Mouse (Mus musculus): ENCODE measurements around the gene Kif1bp.

The Kif1bp gene

DNA sequence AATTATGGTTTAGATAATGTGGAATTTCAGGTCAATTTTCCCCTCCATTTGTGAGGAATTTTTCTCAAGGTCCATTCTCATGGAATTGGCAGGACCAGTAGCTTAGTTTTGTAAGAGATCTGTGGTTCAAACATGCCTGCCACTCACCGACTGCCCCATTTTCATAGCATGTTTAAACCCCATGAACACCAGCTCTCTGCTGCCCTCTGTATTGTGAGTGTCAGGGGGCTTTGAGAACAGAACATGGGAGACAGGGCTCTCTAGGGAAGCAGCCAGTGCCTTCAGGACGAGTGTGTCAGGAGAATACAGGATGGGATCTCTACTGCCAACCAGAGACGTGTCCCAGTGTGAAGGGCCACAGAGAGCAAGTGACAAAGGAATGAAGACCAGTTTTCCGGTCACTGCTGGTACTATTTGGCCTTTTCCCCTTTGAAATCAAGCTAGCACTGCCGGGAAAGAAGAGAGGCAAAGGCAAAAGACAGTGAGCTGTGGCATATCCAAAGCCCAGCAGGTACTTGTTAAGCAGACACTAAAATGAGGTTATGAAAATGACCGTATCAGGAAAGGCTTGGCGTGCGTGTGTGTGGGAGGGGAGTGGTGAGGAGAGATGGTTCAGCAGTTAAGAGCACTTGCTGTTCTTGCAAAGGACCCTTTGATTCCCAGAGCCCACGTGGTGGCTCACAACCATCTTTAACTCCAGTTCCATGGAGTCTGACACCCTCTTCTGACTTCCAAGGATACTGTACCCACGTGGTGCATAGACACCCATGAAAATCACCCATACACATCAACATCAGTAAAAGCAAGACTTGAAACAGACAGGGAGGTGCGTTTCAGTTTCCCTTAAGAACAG is 22.3 kb downstream of the Kif1bp start:
- no peak for DNase-seq (ENCODE audit: low read depth)

DNA sequence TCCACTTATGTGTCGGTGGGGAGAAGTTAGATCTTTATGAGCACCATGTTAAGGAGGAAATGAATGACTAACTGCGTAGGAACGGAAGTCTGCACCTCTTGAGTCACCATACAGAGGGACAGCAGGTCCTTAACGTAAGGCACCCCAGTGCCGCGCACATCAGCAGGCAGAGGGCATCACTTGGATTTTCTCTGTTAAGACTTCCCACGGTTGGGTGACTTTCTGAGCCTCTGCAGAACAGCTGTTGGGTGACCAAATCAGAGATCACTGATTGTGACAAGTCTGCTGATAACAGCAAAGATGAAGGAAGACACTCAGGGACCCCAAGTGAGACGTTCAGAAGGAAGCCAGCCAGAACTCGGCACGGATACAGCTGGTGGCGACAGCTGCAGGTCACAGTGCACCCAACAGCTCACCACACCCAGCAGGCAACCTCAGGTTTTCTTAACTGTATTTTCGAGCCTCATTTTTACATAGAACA is 24.6 kb downstream of the Kif1bp start:
- DNase-seq (ENCODE audit: low read depth): no peak

DNA sequence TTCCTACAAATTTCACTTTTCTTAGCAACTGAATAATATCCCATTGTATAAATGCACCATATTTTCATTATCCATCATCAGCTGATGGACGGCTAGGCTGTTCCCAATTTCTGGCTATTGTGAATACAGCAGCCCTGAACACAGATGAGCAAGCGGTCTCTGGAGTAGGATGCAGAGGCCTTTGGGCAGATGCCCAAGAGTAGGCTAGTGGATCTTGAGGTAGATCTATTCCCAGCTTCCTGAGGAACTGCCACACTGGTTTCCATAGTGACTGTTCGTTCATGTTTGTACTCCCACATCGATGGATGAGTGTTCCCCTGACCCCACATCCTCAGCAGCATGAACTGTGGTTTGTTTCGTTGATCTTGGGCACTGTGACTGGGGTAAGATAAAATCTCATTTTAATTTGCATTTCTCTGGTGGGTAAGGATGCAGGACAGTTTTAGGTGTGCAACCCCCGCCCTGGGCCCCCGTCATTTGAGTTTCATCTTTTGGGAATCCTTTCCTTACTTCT is 27.4 kb downstream of the Kif1bp start:
- DNase-seq (ENCODE audit: low read depth): no peak

DNA sequence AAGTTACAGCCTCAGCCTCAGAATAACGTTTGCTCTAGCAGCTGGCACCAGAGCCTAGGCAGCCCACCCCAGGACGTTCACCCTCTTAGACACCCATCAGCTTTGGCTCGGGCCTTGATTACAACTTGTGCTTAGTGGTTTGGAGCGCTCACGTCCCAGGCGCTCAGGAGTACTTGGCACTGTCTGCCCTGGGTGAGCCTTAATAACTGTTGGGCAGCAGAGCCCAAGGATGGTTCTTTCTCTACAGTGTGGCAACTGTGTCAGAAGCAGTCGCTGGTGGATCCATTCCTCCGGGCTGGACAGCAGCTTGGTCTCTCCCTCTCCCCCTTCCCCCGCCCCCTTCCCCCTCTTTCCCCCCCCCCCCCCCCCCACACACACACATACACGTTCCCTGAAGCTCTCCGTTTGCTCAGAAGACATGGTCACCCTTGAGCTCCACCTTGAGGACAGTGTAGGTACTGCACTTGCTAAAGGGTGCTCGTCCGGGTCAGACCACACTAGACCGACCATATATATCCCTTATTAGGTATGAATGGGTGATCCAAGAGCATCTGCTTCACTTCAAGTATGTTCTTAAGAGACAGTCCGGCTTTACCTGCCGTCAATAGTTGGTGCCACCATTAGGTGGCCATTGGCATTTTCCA is 28.6 kb downstream of the Kif1bp start:
- peak; percentile 83 for DNase-seq (ENCODE audit: low read depth)

DNA sequence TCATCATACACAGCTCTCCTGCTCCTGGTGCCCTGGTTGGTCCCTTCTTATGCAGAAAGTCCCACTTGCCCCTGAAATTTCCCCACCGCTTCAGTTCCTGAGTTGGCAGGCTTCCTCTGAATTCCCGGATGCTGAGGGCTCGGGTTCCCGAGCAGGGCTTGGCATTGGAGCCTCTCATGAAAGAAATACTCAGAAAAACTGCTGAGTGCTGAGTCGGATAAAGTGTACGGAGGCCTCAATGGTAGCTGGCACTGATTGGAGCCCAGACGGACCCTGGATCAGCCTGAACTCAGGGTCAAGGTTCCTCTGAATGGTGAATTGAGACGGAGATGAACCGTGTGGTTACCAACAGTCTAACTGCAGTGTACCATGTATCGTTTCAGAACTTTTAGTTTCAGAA is 31.8 kb downstream of the Kif1bp start:
- no peak for DNase-seq (ENCODE audit: low read depth)

DNA sequence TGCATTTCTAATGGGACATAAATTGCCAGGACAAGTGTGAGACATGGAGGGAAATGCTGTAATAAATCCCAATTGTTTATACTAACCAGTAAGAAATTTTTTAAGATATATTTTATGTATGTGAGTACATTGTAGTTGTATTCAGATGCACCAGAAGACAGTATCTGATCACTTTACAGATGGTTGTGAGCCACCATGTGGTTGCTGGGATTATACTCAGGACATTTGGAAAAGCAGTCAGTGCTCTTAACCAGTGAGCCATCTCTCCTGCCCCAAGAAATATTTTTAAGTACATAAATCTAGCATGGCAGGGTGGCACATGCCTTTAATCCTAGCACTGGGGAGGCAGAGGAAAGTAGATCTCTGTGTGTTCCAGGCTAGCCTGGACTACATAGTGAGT is 32.5 kb downstream of the Kif1bp start:
- DNase-seq (ENCODE audit: low read depth): no peak

DNA sequence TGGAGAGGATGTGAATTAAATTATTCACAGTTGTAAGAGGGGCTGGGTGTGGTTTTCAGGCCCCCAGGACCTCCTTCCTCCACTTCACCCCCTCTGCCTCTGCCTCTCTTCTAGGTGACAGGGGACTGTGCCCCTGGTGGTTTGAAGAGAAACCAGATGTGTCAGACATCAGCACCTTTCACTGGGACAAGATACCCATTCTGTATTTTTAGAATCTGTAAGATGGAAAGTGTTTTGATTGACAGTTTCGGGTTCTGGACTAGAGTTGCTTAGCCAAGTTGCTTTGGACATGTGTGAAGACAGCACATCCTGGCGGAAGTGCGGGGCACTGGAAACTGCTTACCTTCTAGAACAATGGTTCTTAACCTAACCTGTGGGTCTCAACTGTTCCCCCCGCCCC is 33.9 kb downstream of the Kif1bp start:
- DNase-seq (ENCODE audit: low read depth): no peak

DNA sequence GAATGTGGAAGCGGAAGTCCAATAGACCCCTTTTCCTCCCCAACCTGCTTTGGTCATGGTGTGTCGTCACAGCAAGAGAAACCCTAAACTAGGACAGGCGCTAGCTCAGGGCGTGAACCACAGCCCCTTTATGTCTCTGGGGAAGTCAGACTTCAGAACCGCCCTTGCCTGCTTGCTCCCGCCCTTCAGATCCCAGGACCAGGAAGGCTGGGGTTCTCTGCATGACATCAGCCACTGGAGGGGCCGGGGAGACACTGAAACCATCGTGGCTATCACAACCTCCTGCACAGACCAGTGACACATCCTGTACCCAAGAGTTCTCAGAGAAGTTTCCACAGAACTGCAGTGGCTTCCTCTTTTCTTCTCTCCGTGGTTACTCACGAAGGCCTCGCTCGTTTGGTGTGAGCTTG is 34.9 kb downstream of the Kif1bp start:
- DNase-seq (ENCODE audit: low read depth): no peak

DNA sequence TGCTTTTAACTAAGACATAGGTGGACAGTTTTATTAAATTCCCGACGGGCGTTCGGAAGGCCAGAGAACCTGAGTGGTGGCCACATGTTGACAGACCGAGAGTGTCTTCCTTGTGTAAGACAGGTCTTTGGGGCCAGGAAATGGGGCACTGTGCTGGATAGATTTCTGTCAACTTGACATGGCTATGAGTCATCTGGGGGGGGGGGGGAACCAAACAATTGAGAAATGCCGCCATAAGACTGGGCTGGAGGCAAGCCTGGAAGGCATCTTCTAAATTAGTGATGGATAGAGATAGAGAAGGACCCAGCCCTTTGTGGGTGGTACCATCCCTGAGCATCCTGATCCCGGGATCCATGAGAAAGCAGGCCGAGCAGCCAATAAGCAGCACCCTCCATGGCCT is 35.3 kb downstream of the Kif1bp start:
- DNase-seq (ENCODE audit: low read depth): no peak

DNA sequence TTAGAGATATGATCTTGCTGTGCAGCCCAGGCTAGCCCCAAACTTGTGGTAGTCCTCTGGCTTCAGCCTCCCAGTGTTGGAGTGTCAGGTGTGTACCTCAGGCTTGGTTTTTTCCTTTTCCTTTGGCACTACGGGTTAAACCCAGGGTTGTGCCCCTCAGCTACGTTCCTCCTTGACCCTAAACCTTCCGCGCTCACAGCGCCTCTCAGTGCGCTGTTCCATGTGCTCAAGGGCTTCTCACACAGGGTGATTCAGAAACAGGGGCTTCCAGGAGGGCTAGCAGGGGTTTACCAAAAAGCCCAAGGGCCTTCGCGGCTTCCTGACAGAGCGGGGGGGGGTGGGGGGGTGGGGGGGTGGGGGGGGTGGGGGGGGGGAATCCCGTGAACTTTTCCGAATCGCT is 35.8 kb downstream of the Kif1bp start:
- DNase-seq (ENCODE audit: low read depth): no peak

DNA sequence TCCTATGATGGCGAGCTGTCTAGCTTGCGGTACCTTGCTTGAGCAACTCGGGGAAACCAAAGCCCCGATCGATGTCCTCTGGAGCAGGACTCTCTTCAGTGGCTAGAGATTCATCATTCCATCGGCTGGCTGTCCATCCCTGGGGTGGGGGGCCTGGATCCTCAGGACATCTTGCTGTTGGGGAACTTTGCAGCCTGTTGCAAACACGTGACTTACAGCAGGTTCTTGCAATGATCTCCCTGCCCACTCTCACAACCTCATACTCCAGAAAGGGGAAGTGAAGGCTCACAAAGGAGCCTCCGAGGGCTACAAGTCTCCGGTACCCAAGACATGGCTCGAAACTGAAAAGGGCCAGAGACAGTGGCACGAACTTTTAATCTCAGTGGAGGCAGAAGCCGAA is 36.8 kb downstream of the Kif1bp start:
- no peak for DNase-seq (ENCODE audit: low read depth)

DNA sequence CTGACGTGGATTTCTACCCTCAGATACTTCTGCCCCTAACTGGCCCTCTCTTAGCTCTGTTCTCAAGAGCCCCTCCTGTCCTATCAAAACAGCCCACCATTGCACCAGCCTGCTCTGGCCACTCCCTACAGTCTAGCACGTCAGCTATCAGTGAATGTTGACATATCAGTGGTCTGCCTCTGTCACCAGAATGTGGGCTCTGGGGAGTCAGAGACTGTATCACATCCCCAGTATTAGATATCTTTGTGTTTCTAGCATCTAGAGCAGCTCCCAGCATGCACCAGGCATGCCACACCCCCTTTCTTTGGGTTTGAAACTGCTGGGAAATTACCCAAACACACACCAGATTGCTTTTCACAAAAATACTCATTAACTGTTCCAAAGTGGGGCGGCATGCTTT is 37.5 kb downstream of the Kif1bp start:
- peak; percentile 44 for DNase-seq (ENCODE audit: low read depth)

DNA sequence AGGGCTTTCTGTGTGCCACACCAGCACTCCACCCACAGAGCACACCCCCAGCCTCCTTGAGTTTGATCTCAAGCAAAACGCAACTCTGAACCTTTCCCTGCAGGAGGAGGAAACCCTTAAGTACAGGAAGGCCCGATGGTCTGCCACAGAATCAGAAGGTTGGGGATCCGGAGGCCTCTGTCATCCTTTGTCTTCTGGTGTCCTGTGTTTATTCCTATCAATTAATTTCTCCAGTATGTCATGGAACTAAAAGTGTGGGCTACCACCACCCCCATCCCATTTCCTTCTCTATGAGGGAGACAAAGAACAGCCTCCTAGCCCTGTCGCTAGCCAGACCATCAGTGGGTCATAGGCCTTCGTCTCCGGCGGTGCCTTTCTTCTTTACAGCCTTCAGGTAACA is 43.7 kb downstream of the Kif1bp start:
- no peak for DNase-seq (ENCODE audit: low read depth)

DNA sequence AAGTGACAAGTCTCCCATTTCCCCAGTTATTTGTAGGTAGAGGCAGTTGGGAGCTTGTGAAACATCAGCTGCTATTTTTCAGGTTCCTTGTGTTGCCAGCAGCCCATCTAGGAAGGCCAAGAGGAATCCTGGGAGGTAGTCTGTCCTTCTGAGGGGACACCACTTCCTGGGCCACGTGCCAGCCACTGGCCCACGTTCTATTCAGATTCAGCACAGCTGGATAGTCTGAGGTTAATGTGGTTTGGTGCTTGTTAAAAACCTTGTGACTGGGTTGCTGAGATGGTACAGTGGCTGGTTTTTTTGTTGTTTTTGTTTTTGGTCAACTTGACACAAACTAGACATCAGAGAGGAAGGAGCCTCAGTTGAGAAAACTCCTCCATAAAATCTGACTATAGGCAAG is 45.4 kb downstream of the Kif1bp start:
- DNase-seq (ENCODE audit: low read depth): no peak

DNA sequence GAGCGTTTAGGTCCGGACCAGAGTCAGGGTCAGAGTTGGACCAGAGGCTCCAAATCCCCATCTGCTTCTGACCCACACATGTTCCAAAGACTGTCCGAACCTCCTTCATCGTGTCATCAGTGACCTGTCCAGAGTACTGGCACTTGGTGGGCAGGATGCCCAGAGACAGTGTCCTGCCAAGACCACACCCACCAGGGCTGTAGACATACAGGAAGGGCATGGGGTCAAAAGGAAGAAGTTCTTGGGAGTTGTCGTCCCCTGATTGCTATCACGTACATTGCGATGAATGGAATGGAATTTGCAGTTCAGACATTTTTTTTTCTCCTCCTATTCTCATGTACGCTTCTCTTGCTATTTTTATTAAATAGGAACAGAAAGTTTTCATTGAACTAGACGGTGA is 48.1 kb downstream of the Kif1bp start:
- DNase-seq (ENCODE audit: low read depth): no peak

DNA sequence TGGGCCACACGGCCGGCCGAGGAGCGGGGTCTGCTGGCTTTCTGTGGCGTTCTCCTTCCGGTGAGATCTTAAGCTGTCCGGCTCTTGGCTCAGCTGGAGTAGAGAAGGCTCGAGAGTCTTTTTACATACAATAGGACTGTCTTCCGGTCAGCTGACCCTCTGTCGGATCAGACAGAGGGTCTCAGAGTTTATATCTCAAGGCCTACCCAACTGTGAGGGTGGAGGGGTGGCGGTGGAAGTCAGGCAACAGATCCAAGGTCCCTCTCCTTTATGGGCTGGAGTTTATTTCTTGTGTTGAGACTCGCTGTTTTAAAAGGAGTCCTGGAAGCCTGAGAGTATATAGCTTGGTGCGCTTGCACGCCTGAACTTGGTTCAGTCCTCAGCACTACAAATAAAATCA is 50.9 kb downstream of the Kif1bp start, which contains the start of gene Srgn:
Gene Srgn (minus strand): TSS at position 101 of the 400 bp plus-strand sequence.
- DNase-seq (ENCODE audit: low read depth): no peak

DNA sequence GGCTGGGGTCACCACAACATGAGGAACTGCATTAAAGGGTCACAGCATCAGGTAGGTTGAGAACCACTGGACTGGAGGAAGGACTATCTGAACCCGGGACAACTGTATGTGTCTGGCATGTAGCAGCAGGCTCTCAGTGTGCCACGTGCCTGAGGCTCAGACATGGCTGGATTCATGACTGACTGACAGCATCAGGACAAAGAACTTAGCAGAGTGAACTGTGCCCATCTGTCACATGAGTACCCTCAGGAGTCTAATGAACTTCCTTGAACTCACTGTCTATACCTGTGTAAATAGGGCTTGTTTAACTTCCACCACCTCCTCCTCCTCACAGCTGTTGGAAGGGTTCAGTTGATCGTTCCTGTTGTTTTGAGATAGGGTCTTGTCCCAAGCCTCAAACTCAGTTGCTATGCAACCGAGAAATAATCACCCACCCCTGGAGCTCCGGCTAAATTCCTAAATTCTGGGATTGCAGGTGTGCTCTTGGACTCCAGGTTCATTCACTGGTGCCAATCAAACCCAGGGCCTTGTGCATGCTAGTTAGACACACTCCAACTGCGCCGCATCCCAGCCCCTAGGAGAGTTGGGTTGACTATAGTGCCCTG is 55.8 kb downstream of the Kif1bp start:
- no peak for DNase-seq (ENCODE audit: low read depth)

DNA sequence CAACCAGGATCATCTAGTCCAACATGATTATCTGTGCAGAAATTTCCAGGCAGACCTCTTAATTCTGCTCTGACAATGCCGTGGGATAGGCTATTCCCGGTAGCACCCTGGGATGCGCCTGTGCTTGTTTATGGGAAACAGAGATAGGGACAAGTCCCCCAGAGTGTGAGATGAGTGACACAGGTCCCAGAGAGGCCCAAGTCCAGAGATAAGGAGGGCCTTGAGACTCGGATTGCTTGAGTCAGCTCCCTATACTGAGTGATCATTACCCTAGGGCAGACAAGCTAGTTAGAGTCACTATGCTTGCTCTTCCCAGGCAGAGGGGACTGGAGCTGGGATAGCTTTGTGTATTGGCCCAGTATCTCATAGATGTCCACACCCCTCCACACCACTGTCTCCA is 56.5 kb downstream of the Kif1bp start:
- no peak for DNase-seq (ENCODE audit: low read depth)

DNA sequence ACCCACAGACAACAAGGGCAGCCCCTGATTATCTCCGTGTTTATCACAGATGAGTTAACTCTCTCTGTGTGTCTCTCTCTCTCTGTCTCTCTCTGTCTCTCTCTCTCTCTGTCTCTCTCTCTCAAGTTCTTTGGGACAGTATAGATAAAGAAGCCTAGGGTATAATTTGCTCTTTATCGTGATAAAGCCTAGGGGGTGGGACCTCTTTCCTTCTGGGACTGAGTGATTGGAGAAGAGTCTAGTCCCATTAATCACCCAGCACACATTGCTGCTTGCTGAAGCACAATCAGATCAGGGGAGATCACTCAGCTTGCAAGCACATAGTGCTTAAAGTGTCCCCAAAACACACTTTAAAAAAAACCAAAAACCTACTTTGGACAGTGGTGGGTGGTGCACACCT is 57.3 kb downstream of the Kif1bp start:
- DNase-seq (ENCODE audit: low read depth): peak; percentile 70

DNA sequence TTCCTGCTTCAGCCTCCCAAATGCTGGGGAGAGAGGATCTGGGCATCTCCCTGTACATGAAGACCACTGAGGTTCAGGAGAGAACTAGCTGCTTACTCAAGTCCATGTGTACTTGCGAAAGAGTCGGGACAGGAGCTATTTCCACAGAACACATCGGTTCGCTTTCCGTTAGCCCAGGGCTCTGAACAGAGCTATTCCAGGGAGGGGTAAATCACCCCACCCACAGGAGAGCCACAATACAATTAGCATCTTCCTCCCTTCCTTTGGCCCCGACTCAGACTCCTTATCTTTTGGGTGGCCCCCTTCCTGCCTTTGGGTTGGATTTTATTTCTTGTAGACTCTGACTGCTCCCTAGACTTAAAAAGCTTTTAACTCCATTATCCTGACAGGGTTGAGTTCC is 60.7 kb downstream of the Kif1bp start:
- no peak for DNase-seq (ENCODE audit: low read depth)

DNA sequence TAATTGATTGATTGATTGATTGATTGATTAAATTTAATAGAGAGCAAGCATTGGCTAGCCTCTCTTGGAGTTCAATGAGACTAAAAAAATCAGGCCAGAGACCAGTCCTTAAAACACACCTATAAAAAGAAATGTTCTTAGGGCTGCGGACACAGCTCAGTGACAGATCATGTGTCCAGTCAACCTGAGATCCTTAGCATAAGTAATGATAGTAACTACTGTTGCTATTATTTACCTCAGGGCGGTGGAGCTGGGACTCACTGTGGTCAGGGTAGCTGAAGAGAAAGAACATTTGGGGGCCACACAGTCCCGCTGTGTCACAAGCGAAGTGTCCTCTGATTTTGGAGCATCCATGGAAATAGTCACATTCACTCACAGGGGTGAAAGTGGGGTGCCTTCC is 65.4 kb downstream of the Kif1bp start:
- no peak for DNase-seq (ENCODE audit: low read depth)

DNA sequence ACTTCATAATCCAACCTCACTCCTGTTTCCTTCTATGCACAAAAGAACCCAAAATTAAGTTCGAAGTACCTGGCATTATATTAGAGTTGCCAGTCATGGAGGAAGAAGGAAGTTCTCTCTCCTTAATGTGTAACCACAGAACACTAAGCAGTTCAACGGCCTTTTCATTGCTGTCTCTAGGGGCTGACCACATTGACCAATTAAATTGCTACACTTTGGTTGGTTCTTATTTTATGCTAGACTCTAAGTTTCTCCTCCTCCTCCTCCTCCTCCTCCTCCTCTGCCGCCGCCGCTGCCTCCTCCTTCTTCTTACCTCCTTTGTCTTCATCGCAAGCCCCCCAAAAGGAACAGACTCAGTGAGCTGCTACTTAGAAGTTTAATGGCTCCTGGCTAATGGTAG is 66.7 kb downstream of the Kif1bp start:
- DNase-seq (ENCODE audit: low read depth): no peak
